Mouse (Mus musculus) heart, postnatal 0 days (tissue): ENCODE measurements around the gene Prrc2a. TPM values are rescaled to one million over a fixed set of nuclear protein-coding genes. Genes with fewer than 3 reads are reported as not detected.
A peak's percentile ranks its signal among the peaks of the same experiment; 100 is the strongest.

Experiments
- ATAC-seq: fragments of 200-750 bp; cut with Nextera tagmentation; 2 replicates; pipeline ENCODE4 v1.8.0; 2017; ENCODE audit warnings: low read depth, moderate number of reproducible peaks, moderate library complexity; ENCODE audit not compliant: insufficient read depth
- DNase-seq: peaks from one replicate; pipeline ENCODE4 v3.0.0-alpha.2; 2016; ENCODE audit warnings: low spot score
- H3K27ac ChIP-seq: fragments of 300-500 bp; sonication (generic); 2 replicates; pipeline ENCODE4 v1.5.1; 2014; ENCODE audit warnings: low read depth, mild to moderate bottlenecking
- H3K27me3 ChIP-seq: fragments of 300-500 bp; sonication (generic); 2 replicates; pipeline ENCODE4 v1.6.1; 2014; ENCODE audit warnings: low read length, mixed read lengths; ENCODE audit not compliant: control insufficient read depth, insufficient read depth
- H3K36me3 ChIP-seq: fragments of 300-500 bp; sonication (generic); replicated peaks from 2 replicates; pipeline ENCODE4 v1.6.1; 2014; ENCODE audit warnings: low read length, mixed read lengths; ENCODE audit not compliant: control insufficient read depth, insufficient read depth
- H3K4me1 ChIP-seq: fragments of 300-500 bp; sonication (generic); 2 replicates; pipeline ENCODE4 v1.6.1; 2014; ENCODE audit warnings: antibody characterized with exemption; ENCODE audit not compliant: control insufficient read depth, insufficient read depth
- H3K4me2 ChIP-seq: fragments of 300-500 bp; sonication (generic); 2 replicates; pipeline ENCODE4 v1.6.1; 2014; ENCODE audit warnings: low read depth, mild to moderate bottlenecking, low read length, moderate library complexity
- H3K4me3 ChIP-seq: fragments of 300-500 bp; sonication (generic); 2 replicates; pipeline ENCODE4 v1.5.1; 2014; ENCODE audit warnings: low read depth, low read length
- H3K9ac ChIP-seq: fragments of 300-500 bp; sonication (generic); replicated peaks from 2 replicates; pipeline ENCODE4 v1.6.1; 2014; ENCODE audit warnings: low read depth, low read length, mixed read lengths
- H3K9me3 ChIP-seq: fragments of 300-500 bp; sonication (generic); replicated peaks from 2 replicates; pipeline ENCODE4 v1.6.1; 2016; ENCODE audit warnings: low read length; ENCODE audit not compliant: control insufficient read depth
- CTCF ChIP-seq: IDR thresholded peaks from 2 replicates; pipeline ENCODE4 v1.5.1; 2016; ENCODE audit warnings: antibody characterized with exemption, control low read depth, low read depth
- EP300 ChIP-seq: IDR thresholded peaks from 2 replicates; pipeline ENCODE4 v1.6.1; 2016; ENCODE audit warnings: antibody characterized with exemption, low read depth
- WGBS: fragments of 180-500 bp; shearing (Covaris S2); extraction: QIAGEN DNeasy Blood & Tissue Kit; methylation state at CpG from one replicate; pipeline ENCODE4 v1.1.7; 2014; 5-methylcytosine and 5-hydroxymethylcytosine counted together
- polyA plus RNA-seq: library from polyadenylated mRNA; unstranded; fragments of >200 nt; fragmentation: Nextera tagmentation; extraction: Ambion mirVana; gene quantifications from 2 replicates; pipeline ENCODE4 v1.2.1, GENCODE M21; 2015
- total RNA-seq: library from RNA; depleted of rRNA; stranded (reverse); fragments of >200 nt; gene quantifications from 2 replicates; pipeline ENCODE4 v1.2.3, GENCODE M21; 2014; ENCODE audit warnings: low replicate concordance

Gene Prrc2a
- total and polyA plus RNA-seq, 2 experiments from 2014 or later: 60.7 to 99.2 TPM

GRCm38 (mm10) chr17:35189186-35189585, 24.5 kb upstream of the Prrc2a start:
- H3K27ac ChIP-seq: no peak overlapping the region
- H3K4me2 ChIP-seq: no peak overlapping the region
- TF ChIP-seq CTCF: no peak
- no peak for TF ChIP-seq EP300
- DNase-seq (no peak), ATAC-seq (no peak)
- H3K9me3 ChIP-seq: no peaks in the 10 kb centered on the region
- WGBS: 50% methylated on average over 1 of the region's 1 CpGs
- H3K27me3 ChIP-seq: peaks cover 12% of the 10 kb centered on the region
- no peak overlapping the region for H3K9ac ChIP-seq
- peaks cover 5% of the 10 kb centered on the region for H3K4me1 ChIP-seq
- H3K36me3 ChIP-seq: no peaks in the 10 kb centered on the region
- no peak overlapping the region for H3K4me3 ChIP-seq

GRCm38 (mm10) chr17:35187959-35188610, 23.4 kb upstream of the Prrc2a start, which contains the start of gene Lst1:
Gene Lst1, minus strand, starts transcription at chr17:35188439.
- H3K4me2 ChIP-seq: no peak within 1 kb of the TSS
- H3K27me3 ChIP-seq: 0 out of 2 replicates have a peak, but pooled peaks cover 1% of the 10 kb centered on the region
- H3K4me1 ChIP-seq: peaks cover 5% of the 10 kb centered on the region
- peak within 1 kb of the TSS; percentile 48; the same call in 1 of the 2 replicates for H3K27ac ChIP-seq
- no peak within 1 kb of the TSS for H3K4me3 ChIP-seq
- DNase-seq (no peak), ATAC-seq (no peak)
- 70% methylated on average over 7 of the region's 7 CpGs for WGBS
- no peak for TF ChIP-seq EP300
- no peak for TF ChIP-seq CTCF
- H3K36me3 ChIP-seq: no peaks in the 10 kb centered on the region
- no peaks in the 10 kb centered on the region for H3K9me3 ChIP-seq
- no peak within 1 kb of the TSS for H3K9ac ChIP-seq

- Histone ChIP-seq H3K4me3 (no peak overlapping the region), H3K9ac (no peak overlapping the region)
- DNase-seq: no peak
These were observed 22.6 kb upstream of the Prrc2a start for GRCm38 (mm10) chr17:35187345-35187744.

GRCm38 (mm10) chr17:35186681-35187080, 22.0 kb upstream of the Prrc2a start:
- 2% methylated on average over 4 of the region's 4 CpGs for WGBS
- H3K4me2 ChIP-seq: peak overlapping the region; percentile 66
- no peaks in the 10 kb centered on the region for H3K9me3 ChIP-seq
- H3K27ac ChIP-seq: peak overlapping the region; percentile 67
- H3K9ac ChIP-seq: no peak overlapping the region
- H3K36me3 ChIP-seq: no peaks in the 10 kb centered on the region
- TF ChIP-seq EP300 (no peak), CTCF (no peak)
- no peaks in the 10 kb centered on the region for H3K27me3 ChIP-seq
- peaks cover 5% of the 10 kb centered on the region for H3K4me1 ChIP-seq
- DNase-seq (no peak), ATAC-seq (no peak)
- H3K4me3 ChIP-seq: peak overlapping the region; percentile 58

More at GRCm38 (mm10) chr17:35187345-35187744, 22.6 kb upstream of the Prrc2a start:
- no peak overlapping the region for H3K4me2 ChIP-seq
- H3K27ac ChIP-seq: peak overlapping the region; percentile 9; the same call in 1 of the 2 replicates
- no peaks in the 10 kb centered on the region for H3K36me3 ChIP-seq
- peaks cover 5% of the 10 kb centered on the region for H3K4me1 ChIP-seq
- 66% methylated on average over 4 of the region's 4 CpGs for WGBS
- no peaks in the 10 kb centered on the region for H3K9me3 ChIP-seq
- H3K27me3 ChIP-seq: no peaks in the 10 kb centered on the region
- no peak for ATAC-seq
- TF ChIP-seq CTCF (no peak), EP300 (no peak)

- H3K4me2 ChIP-seq: peak overlapping the region; percentile 66
- H3K27me3 ChIP-seq: no peaks in the 10 kb centered on the region
- peak overlapping the region; percentile 67 for H3K27ac ChIP-seq
- H3K4me1 ChIP-seq: peaks cover 5% of the 10 kb centered on the region
- TF ChIP-seq EP300 (no peak), CTCF (no peak)
- no peaks in the 10 kb centered on the region for H3K9me3 ChIP-seq
- DNase-seq (peak; percentile 35), ATAC-seq (peak; percentile 27; the same call in 1 of the 2 replicates)
- H3K4me3 ChIP-seq: peak overlapping the region; percentile 58
- H3K9ac ChIP-seq: peak overlapping the region; percentile 27
- 3% methylated on average over 18 of the region's 18 CpGs for WGBS
- no peaks in the 10 kb centered on the region for H3K36me3 ChIP-seq
These were observed 21.2 kb upstream of the Prrc2a start for GRCm38 (mm10) chr17:35185639-35186611.
